Mouse (Mus musculus) thymus, postnatal 4 days (tissue): ENCODE measurements around the gene Lbx2.
A peak's percentile ranks its signal among the peaks of the same experiment; 100 is the strongest.

Experiments
- DNase-seq: peaks from one replicate; pipeline ENCODE4 v3.0.0; 2021

The Lbx2 gene

DNA sequence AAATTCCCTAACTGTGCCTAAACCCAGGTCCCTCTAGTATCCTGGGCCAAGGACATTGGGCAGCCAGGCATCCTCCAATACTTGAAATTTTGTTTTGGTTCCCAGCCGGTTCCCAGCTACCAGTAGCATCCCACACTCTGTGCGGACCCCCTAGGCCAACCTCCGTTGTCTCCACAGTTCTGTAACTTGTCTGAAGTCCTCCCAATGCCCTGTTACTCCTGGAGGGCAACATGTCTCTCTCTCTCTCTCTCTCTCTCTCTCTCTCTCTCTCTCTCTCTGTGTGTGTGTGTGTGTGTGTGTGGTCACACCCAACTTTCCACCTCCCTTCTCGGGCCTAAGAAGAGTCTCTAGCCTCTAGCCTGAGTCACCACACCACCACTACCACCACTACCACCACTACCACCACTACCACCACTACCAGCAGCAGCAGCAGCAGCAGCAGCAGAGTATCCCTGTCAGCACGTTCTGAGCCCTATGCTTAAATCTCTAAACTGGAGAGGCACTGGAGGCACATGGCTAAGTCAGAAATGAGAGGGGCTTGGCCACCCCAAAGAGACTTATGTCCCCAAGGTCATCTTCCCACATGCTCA lies 50.2 kb downstream of the Lbx2 start:
- DNase-seq = no peak

DNA sequence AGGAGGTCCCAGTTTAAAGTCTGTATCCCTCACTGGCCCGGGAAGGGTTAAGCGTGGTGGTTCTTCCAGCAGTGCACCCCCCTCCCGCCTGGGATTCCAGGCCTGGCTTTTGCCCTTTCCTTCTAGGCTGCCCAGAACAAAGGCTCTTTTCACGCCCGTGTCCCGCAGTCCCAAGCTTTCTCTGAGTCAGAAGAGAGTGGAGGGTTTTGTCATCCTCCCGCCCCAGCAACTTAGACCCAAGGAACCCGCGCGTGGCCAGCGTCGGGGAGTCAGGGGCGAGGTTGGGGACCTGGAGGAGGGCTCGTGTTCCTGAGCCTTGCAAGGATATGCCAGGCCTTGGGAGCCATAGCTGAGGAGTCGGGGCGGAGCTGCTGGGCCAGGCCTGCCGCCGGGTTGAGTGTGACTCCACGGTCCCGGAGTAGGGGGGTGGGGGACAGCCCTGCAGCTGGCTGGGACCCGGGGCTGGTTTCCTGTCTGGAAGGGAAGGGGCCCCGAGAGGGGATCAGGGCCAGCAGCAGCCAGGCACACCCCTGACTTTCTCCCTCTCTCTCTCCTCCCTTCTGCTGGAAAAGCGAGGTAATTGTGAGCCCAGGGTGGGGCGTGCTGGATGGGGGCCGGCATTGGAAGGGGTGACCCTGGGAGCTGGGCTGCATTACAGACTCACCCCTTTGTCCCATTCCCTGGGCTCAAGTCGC lies 50.9 kb downstream of the Lbx2 start:
- peak; percentile 85 for DNase-seq

DNA sequence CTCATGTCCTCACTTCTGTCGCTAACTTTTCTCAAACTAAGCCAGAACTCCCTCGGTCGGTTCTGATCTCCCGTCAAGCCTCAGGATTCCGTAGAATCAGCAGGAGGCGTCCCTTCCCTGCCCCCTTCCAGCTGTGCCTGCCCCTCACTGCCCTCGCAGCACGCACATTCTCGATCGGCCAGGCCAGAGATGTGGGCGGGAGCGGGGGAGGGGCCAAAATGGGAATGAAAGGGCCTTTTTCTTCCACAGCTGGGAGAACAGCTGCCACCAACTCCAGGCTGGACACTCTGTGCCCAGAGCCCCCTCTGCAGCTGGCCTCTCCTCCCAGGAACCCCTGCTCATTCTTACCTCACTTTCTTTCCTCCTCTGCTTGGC lies 51.4 kb downstream of the Lbx2 start:
- DNase-seq = peak; percentile 65
